Mouse (Mus musculus): ENCODE results near the gene Srpk1. TPM values are rescaled to one million over a fixed set of nuclear protein-coding genes. Genes with fewer than 3 reads are reported as not detected.
"Not testable (repeated sequence)": the region's sequence is repeated elsewhere in the genome, so short reads cannot be mapped to it uniquely, and the experiment has no call there.

Gene Srpk1
- polyA plus RNA-seq, 1 experiment from 2014 or later = 61.5 TPM

DNA sequence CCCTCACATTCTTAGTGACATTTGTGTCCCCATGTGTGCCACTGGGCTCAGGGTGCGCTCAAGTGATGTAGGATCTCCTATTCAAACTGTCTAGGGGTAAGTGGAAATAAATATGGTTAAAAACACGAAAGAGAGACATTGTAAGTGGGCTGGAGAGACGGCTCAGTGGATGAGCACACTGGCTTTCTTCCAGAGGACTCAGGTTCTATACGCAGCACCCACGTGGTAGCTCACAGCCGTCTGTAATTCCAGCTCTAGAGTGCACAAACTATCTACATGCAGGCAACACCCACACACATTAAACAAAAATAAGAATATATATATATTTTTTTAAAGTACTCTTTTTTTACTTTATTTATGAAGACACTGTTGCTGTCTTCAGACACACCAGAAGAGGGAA lies 49.6 kb downstream of the Srpk1 start:
- no peak for ATAC-seq
- H3K9ac ChIP-seq = no peak overlapping the region
- H3K27me3 ChIP-seq (replicated peaks) = peaks cover 22% of the 10 kb centered on the region
- H3K4me2 ChIP-seq = no peak overlapping the region
- no peak overlapping the region for H3K4me3 ChIP-seq
- no peaks in the 10 kb centered on the region for H3K36me3 ChIP-seq
- peaks cover 7% of the 10 kb centered on the region for H3K4me1 ChIP-seq
- H3K9me3 ChIP-seq (replicated peaks) = no peaks in the 10 kb centered on the region
- WGBS (ENCODE audit: insufficient replicate concordance) = 65% methylated on average over 6 of the region's 6 CpGs
- no peak overlapping the region for H3K27ac ChIP-seq

- H3K4me2 ChIP-seq = no peak overlapping the region
- H3K36me3 ChIP-seq = no peaks in the 10 kb centered on the region
- H3K27ac ChIP-seq = no peak overlapping the region
- no peak overlapping the region for H3K4me3 ChIP-seq
- no peak overlapping the region for H3K9ac ChIP-seq
- H3K9me3 ChIP-seq (replicated peaks) = no peaks in the 10 kb centered on the region
- H3K27me3 ChIP-seq (replicated peaks) = peaks cover 22% of the 10 kb centered on the region
- peaks cover 7% of the 10 kb centered on the region for H3K4me1 ChIP-seq
- WGBS (ENCODE audit: insufficient replicate concordance) = 58% methylated on average over 7 of the region's 7 CpGs
- no peak for ATAC-seq
These were observed 50.0 kb downstream of the Srpk1 start for GRCm38 (mm10) chr17:28572521-28572920.

GRCm38 (mm10) chr17:28571868-28572267 lies 50.6 kb downstream of the Srpk1 start:
- no peak for ATAC-seq
- Histone ChIP-seq H3K27ac (no peak overlapping the region), H3K4me1 (peaks cover 7% of the 10 kb centered on the region), H3K4me2 (no peak overlapping the region), H3K9me3 (replicated peaks) (no peaks in the 10 kb centered on the region), H3K27me3 (replicated peaks) (peaks cover 22% of the 10 kb centered on the region), H3K9ac (no peak overlapping the region), H3K4me3 (no peak overlapping the region), H3K36me3 (no peaks in the 10 kb centered on the region)
- 62% methylated on average over 3 of the region's 3 CpGs for WGBS (ENCODE audit: insufficient replicate concordance)

DNA sequence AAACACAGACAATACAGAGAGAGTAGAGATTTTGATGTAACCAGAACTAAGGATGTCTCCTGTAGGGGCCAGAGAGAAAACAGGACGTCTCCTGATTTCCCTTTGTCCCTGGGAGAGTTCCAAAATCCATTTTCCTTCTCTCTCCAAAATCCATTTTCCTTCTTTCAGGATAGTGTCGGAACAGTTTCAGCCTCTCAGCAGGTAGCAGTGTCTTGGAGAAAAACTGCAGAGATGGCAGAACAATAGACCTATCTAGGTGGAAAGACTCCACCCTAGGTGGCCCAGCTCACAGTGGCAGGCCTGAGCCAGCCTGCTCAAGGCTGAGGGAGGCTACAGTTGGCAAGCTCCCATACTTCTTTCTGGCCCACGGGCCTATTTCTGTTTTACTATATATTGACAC lies 55.0 kb downstream of the Srpk1 start:
- no peak overlapping the region for H3K9ac ChIP-seq
- H3K36me3 ChIP-seq = no peaks in the 10 kb centered on the region
- no peak overlapping the region for H3K27ac ChIP-seq
- WGBS (ENCODE audit: insufficient replicate concordance) = 46% methylated on average over 3 of the region's 3 CpGs
- H3K4me3 ChIP-seq = no peak overlapping the region
- H3K4me1 ChIP-seq = no peaks in the 10 kb centered on the region
- no peak for ATAC-seq
- H3K9me3 ChIP-seq (replicated peaks) = no peaks in the 10 kb centered on the region
- H3K4me2 ChIP-seq = no peak overlapping the region
- H3K27me3 ChIP-seq (replicated peaks) = no peaks in the 10 kb centered on the region

DNA sequence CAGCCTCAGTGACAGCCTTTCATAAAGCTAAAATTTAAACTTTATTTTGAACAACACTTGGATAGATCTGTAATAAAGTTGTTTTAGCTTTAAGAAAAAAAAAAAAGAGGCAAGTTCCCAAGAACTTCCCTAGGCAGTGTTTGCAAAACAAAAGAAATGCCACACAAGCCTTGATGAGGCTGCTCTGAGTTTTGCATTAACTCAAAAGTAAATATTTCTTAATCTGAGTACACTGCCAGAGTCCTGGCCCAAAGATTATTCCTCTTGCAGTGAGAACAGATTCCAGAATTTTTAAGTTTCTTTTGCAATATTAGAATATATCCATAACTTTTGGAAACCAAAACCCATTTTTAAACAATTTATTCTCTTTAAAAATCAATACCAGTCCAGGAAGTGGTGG lies 57.3 kb downstream of the Srpk1 start:
- Histone ChIP-seq H3K4me2 (no peak overlapping the region), H3K36me3 (no peaks in the 10 kb centered on the region), H3K9ac (no peak overlapping the region), H3K9me3 (replicated peaks) (no peaks in the 10 kb centered on the region), H3K4me1 (peaks cover 5% of the 10 kb centered on the region; the same call in 1 of the 2 replicates), H3K27ac (no peak overlapping the region), H3K27me3 (replicated peaks) (0 out of 2 replicates have a peak, but pooled peaks cover 5% of the 10 kb centered on the region), H3K4me3 (no peak overlapping the region)
- no peak for ATAC-seq

- Histone ChIP-seq H3K36me3 (no peaks in the 10 kb centered on the region), H3K4me2 (no peak overlapping the region), H3K27me3 (replicated peaks) (peaks cover 9% of the 10 kb centered on the region; the same call in 1 of the 2 replicates), H3K27ac (no peak overlapping the region), H3K4me1 (peaks cover 10% of the 10 kb centered on the region), H3K4me3 (no peak overlapping the region), H3K9me3 (replicated peaks) (no peaks in the 10 kb centered on the region), H3K9ac (no peak overlapping the region)
- 47% methylated on average over 7 of the region's 7 CpGs for WGBS (ENCODE audit: insufficient replicate concordance)
- no peak for ATAC-seq
These were observed 60.9 kb downstream of the Srpk1 start for GRCm38 (mm10) chr17:28561613-28562012.

- Histone ChIP-seq H3K27ac (no peak within 1 kb of the TSS), H3K27me3 (replicated peaks) (peaks cover 9% of the 10 kb centered on the region; the same call in 1 of the 2 replicates), H3K9me3 (replicated peaks) (no peaks in the 10 kb centered on the region), H3K4me3 (no peak within 1 kb of the TSS), H3K9ac (no peak within 1 kb of the TSS), H3K4me1 (peaks cover 18% of the 10 kb centered on the region), H3K4me2 (no peak within 1 kb of the TSS), H3K36me3 (no peaks in the 10 kb centered on the region)
- no peak for ATAC-seq
- WGBS (ENCODE audit: insufficient replicate concordance) = 58% methylated on average over 4 of the region's 4 CpGs
These were observed 61.9 kb downstream of the Srpk1 start, which contains the start of gene Clps for GRCm38 (mm10) chr17:28560598-28560997. TSS of gene Clps (minus strand) at chr17:28560766.

- H3K27me3 ChIP-seq (replicated peaks) = peaks cover 9% of the 10 kb centered on the region; the same call in 1 of the 2 replicates
- WGBS (ENCODE audit: insufficient replicate concordance) = 58% methylated on average over 6 of the region's 6 CpGs
- no peaks in the 10 kb centered on the region for H3K9me3 ChIP-seq (replicated peaks)
- no peak overlapping the region for H3K4me2 ChIP-seq
- H3K9ac ChIP-seq = no peak overlapping the region
- no peak overlapping the region for H3K27ac ChIP-seq
- peaks cover 18% of the 10 kb centered on the region for H3K4me1 ChIP-seq
- no peak overlapping the region for H3K4me3 ChIP-seq
- H3K36me3 ChIP-seq = no peaks in the 10 kb centered on the region
- ATAC-seq = no peak
These were observed 64.7 kb downstream of the Srpk1 start for GRCm38 (mm10) chr17:28557772-28558171.

GRCm38 (mm10) chr17:28556635-28557396 lies 65.7 kb downstream of the Srpk1 start:
- Histone ChIP-seq H3K27me3 (replicated peaks) (peaks cover 9% of the 10 kb centered on the region; the same call in 1 of the 2 replicates), H3K4me3 (no peak overlapping the region), H3K36me3 (no peaks in the 10 kb centered on the region), H3K9ac (no peak overlapping the region), H3K9me3 (replicated peaks) (no peaks in the 10 kb centered on the region), H3K4me1 (peaks cover 18% of the 10 kb centered on the region), H3K4me2 (no peak overlapping the region), H3K27ac (no peak overlapping the region)
- ATAC-seq = peak; percentile 33; the same call in 1 of the 2 replicates
- 30% methylated on average over 6 of the region's 6 CpGs for WGBS (ENCODE audit: insufficient replicate concordance)

GRCm38 (mm10) chr17:28554021-28554420 lies 68.5 kb downstream of the Srpk1 start:
- not testable (repeated sequence) for ATAC-seq; H3K36me3 ChIP-seq; H3K4me2 ChIP-seq; H3K9ac ChIP-seq; H3K27ac ChIP-seq; H3K9me3 ChIP-seq (replicated peaks); H3K4me3 ChIP-seq
- WGBS (ENCODE audit: insufficient replicate concordance) = 76% methylated on average over 4 of the region's 4 CpGs
- H3K4me1 ChIP-seq = peaks cover 13% of the 10 kb centered on the region
- peaks cover 14% of the 10 kb centered on the region; the same call in 1 of the 2 replicates for H3K27me3 ChIP-seq (replicated peaks)

DNA sequence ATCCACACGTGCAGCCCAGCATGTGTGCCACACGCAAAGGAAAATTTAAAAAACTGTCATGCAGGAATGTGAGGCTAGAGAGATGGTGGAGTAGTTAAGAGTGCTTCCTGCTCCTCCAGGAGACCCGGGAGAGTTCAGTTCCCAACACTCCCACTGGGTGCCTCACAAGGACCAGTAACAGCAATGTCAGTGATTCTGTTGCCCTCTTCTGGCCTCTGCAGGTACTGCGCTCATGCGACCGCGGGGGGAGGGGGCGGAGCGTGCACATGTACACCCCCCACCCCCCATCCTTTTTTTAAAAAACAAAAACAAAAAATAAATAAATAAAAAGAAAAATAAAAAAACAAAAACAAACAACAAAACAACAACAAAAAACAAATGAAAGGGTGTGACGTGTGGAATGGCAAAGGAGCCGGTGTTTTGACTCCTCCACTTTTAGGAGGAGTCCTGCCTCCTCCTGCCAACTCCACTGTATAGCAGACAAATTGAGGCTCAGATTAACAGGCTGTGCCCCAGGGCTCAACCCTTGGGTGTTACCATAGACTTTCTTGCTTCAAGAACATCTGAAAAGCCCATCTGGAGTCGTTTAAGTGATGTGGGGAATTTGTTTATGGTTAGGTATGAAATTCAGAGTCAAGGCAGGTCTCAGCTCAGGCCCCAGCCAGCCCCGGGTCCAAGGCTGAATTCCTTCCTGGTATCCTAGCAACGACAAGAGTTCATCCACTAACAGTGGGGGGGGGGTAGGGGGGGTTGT lies 69.3 kb downstream of the Srpk1 start:
- ATAC-seq = no peak
- H3K36me3 ChIP-seq = no peaks in the 10 kb centered on the region
- no peaks in the 10 kb centered on the region for H3K9me3 ChIP-seq (replicated peaks)
- no peak overlapping the region for H3K27ac ChIP-seq
- H3K4me2 ChIP-seq = no peak overlapping the region
- H3K4me1 ChIP-seq = peaks cover 13% of the 10 kb centered on the region
- WGBS (ENCODE audit: insufficient replicate concordance) = 14% methylated on average over 14 of the region's 14 CpGs
- no peak overlapping the region for H3K4me3 ChIP-seq
- H3K27me3 ChIP-seq (replicated peaks) = peaks cover 17% of the 10 kb centered on the region; the same call in 1 of the 2 replicates
- no peak overlapping the region for H3K9ac ChIP-seq

GRCm38 (mm10) chr17:28549111-28549510 lies 73.4 kb downstream of the Srpk1 start, which contains the start of gene Clpsl2:
TSS of gene Clpsl2 (plus strand) at chr17:28549411.
- Histone ChIP-seq H3K4me2 (no peak within 1 kb of the TSS), H3K36me3 (no peaks in the 10 kb centered on the region), H3K4me3 (no peak within 1 kb of the TSS), H3K4me1 (no peaks in the 10 kb centered on the region), H3K9ac (no peak within 1 kb of the TSS), H3K27ac (no peak within 1 kb of the TSS), H3K27me3 (replicated peaks) (peaks cover 13% of the 10 kb centered on the region; the same call in 1 of the 2 replicates), H3K9me3 (replicated peaks) (no peaks in the 10 kb centered on the region)
- no peak for ATAC-seq
- WGBS (ENCODE audit: insufficient replicate concordance) = 64% methylated on average over 14 of the region's 14 CpGs
